Mouse (Mus musculus) MEL (cell line): ENCODE data around the gene Il6st.

Experiments used
- CTCF ChIP-seq, 3 experiments: IDR thresholded peaks in 2 of 3; conservative IDR thresholded peaks in 1 of 3; 2 replicates each; pipeline ENCODE4 v1.5.1; 2011 to 2012; ENCODE audit warnings: low read length in 3 of 3, low read depth in 2 of 3, mild to moderate bottlenecking in 2 of 3, improper control_type of control experiment in 1 of 3, inconsistent platforms in 1 of 3, mixed read lengths in 1 of 3, moderate library complexity in 1 of 3; ENCODE audit not compliant: control insufficient read depth in 1 of 3, insufficient read depth in 1 of 3, poor library complexity in 1 of 3, severe bottlenecking in 1 of 3
- MAX ChIP-seq: IDR thresholded peaks from 2 replicates; pipeline ENCODE4 v1.6.1; 2011; ENCODE audit warnings: low read length, improper control_type of control experiment
- MXI1 ChIP-seq: IDR thresholded peaks from 2 replicates; pipeline ENCODE4 v1.6.1; 2011; ENCODE audit warnings: mild to moderate bottlenecking, low read depth, low read length, improper control_type of control experiment
- NRF1 ChIP-seq: IDR thresholded peaks from 2 replicates; pipeline ENCODE4 v1.6.1; 2014; ENCODE audit warnings: low read depth, mild to moderate bottlenecking, inconsistent platforms, low read length, improper control_type of control experiment, moderate library complexity; ENCODE audit not compliant: poor library complexity, insufficient read depth, severe bottlenecking
- POLR2A ChIP-seq, 2 experiments: IDR thresholded peaks; 2 replicates each; pipeline ENCODE4 v1.6.1; 2011 to 2012; ENCODE audit warnings: low read length in 2 of 2, mild to moderate bottlenecking in 2 of 2, control low read depth in 1 of 2, improper control_type of control experiment in 1 of 2, low read depth in 1 of 2, moderate library complexity in 1 of 2; ENCODE audit not compliant: control insufficient read depth in 1 of 2, insufficient read depth in 1 of 2, poor library complexity in 1 of 2
- POLR2AphosphoS5 ChIP-seq: IDR thresholded peaks from 2 replicates; pipeline ENCODE4 v1.6.1; 2012; ENCODE audit warnings: low read depth, borderline replicate concordance, mild to moderate bottlenecking, inconsistent platforms, low read length, moderate library complexity, mixed read lengths
- TCF12 ChIP-seq: IDR thresholded peaks from 2 replicates; pipeline ENCODE4 v1.6.1; 2014; ENCODE audit warnings: low read depth, mild to moderate bottlenecking, inconsistent platforms, low read length, improper control_type of control experiment, moderate library complexity
- ZC3H11A ChIP-seq: IDR thresholded peaks from 2 replicates; pipeline ENCODE4 v1.6.1; 2012; ENCODE audit warnings: low read depth, mild to moderate bottlenecking, inconsistent platforms, low read length, improper control_type of control experiment
- ZKSCAN1 ChIP-seq: IDR thresholded peaks from 2 replicates; pipeline ENCODE4 v1.6.1; 2012; ENCODE audit warnings: low read depth, mild to moderate bottlenecking, inconsistent platforms, low read length, improper control_type of control experiment, moderate library complexity

GRCm38 (mm10) chr13:112462411-112462987 is 1.4 kb upstream of the Il6st start:
- no peak for TF ChIP-seq POLR2A (IDR thresholded peaks at IDR 0.05; ENCODE audit: control insufficient read depth in 1 of 2, insufficient read depth in 1 of 2, low read depth in 1 of 2, low read length in 2 of 2, poor library complexity in 1 of 2)
- no peak for TF ChIP-seq CTCF (IDR thresholded peaks at IDR 0.05 in 2 of 3, conservative IDR thresholded peaks at IDR 0.05 in 1 of 3; ENCODE audit: control insufficient read depth in 1 of 3, insufficient read depth in 1 of 3, low read depth in 2 of 3, low read length in 3 of 3, poor library complexity in 1 of 3, severe bottlenecking in 1 of 3)
- TF ChIP-seq MAX, result no peak
- TF ChIP-seq TCF12, result no peak
- TF ChIP-seq ZC3H11A, result no peak
- no peak for TF ChIP-seq POLR2AphosphoS5
- TF ChIP-seq ZKSCAN1, result no peak
- TF ChIP-seq MXI1, result no peak
- no peak for TF ChIP-seq NRF1
